Mouse (Mus musculus): Measurements from ENCODE around the gene Actl10. TPM values are rescaled to one million over a fixed set of nuclear protein-coding genes. Genes with fewer than 3 reads are reported as not detected.

Actl10 gene
- polyA plus RNA-seq, 1 experiment from 2014 or later: not detected

DNA sequence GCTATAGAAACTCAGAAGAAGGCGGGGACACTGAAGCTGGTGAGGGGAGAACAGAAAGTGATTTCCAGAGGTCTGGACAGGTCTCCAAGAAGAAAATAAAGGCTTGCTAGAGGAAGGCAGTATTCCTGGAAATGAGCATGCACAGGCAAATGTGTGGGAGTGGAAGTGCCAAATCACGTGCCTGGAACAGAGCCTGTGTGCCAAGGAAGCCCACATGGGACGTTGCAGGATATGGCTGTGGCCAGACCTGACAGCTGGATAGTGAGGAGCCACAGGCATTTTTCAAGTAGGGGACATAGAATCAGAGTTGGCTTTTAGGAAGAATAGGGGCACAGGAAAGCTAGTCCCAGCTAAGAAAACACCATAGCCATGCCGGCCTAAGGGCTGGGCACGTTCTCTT is 44.2 kb downstream of the Actl10 start:
- ATAC-seq (ENCODE audit: insufficient number of reproducible peaks, insufficient read depth, low FRiP score, low read depth): no peak
- WGBS: 74% methylated on average over 5 of the region's 5 CpGs
- H3K9ac ChIP-seq (ENCODE audit: low read length): no peak overlapping the region

DNA sequence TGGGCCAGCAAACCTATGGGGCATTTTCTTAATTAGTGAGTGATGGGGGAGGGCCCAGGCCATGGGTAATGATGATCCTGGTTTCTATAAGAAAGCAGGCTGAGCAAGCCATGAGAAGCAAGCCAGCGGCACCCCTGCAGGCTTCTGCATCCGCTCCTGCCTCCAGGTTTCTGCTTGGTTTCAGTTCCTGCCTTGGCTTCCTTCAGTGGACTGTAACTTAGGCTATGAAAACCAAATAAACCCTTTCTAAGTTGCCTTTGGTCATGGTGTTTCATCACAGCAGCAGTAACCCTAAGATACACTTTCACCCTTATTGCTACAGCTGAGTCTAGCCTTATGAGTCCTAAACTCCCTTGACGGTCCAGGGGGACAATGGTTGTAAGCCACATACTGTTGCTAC is 45.8 kb downstream of the Actl10 start:
- H3K9me3 ChIP-seq (ENCODE audit: control insufficient read depth, low read length): no peaks in the 10 kb centered on the region
- H3K4me2 ChIP-seq (ENCODE audit: low read length): no peak overlapping the region
- 85% methylated on average over 3 of the region's 3 CpGs for WGBS
- H3K4me1 ChIP-seq (ENCODE audit: control insufficient read depth in 2 of 2, insufficient read depth in 2 of 2, low read length in 2 of 2): peaks cover 0 to 7% of the 10 kb centered on the region in 2 experiments; a peak in 3 of 4 replicates
- no peaks in the 10 kb centered on the region for H3K27me3 ChIP-seq (ENCODE audit: control insufficient read depth, insufficient read depth, low read length)
- H3K4me3 ChIP-seq (ENCODE audit: control insufficient read depth in 1 of 2, insufficient read depth in 1 of 2, low read depth in 1 of 2, low read length in 2 of 2): no peak overlapping the region
- H3K36me3 ChIP-seq (ENCODE audit: control insufficient read depth, insufficient read depth, low read length): no peaks in the 10 kb centered on the region
- no peak for ATAC-seq (ENCODE audit: insufficient number of reproducible peaks, insufficient read depth, low FRiP score, low read depth)
- H3K9ac ChIP-seq (ENCODE audit: low read length): no peak overlapping the region
- no peak overlapping the region for H3K27ac ChIP-seq (replicated peaks in 1 of 2; ENCODE audit: control insufficient read depth in 1 of 2, insufficient read depth in 1 of 2, low read depth in 2 of 2, low read length in 2 of 2)

More for the DNA sequence above, 44.2 kb downstream of the Actl10 start:
- no peaks in the 10 kb centered on the region for H3K36me3 ChIP-seq (ENCODE audit: control insufficient read depth, insufficient read depth, low read length)
- H3K4me2 ChIP-seq (ENCODE audit: low read length): no peak overlapping the region
- no peak overlapping the region for H3K27ac ChIP-seq (replicated peaks in 1 of 2; ENCODE audit: control insufficient read depth in 1 of 2, insufficient read depth in 1 of 2, low read depth in 2 of 2, low read length in 2 of 2)
- H3K4me1 ChIP-seq (ENCODE audit: control insufficient read depth in 2 of 2, insufficient read depth in 2 of 2, low read length in 2 of 2): peaks cover 0 to 7% of the 10 kb centered on the region in 2 experiments; a peak in 3 of 4 replicates
- no peaks in the 10 kb centered on the region for H3K9me3 ChIP-seq (ENCODE audit: control insufficient read depth, low read length)
- no peaks in the 10 kb centered on the region for H3K27me3 ChIP-seq (ENCODE audit: control insufficient read depth, insufficient read depth, low read length)
- no peak overlapping the region for H3K4me3 ChIP-seq (ENCODE audit: control insufficient read depth in 1 of 2, insufficient read depth in 1 of 2, low read depth in 1 of 2, low read length in 2 of 2)

DNA sequence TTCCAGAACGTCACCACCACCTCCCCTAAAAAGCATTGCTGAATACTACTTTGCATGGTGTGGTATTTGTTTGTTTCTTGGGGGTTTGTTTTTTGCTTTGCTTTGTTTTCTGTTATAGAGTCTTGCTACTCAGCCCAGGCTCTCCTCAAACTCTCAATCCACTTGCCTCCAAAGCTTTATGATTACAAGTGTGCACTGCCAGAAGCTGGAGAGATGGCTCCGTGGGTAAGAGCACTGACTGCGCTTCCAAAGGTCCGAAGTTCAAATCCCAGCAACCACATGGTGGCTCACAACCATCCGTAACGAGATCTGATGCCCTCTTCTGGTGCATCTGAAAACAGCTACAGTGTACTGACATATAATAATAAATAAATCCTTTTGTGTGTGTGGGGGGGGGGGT is 49.0 kb downstream of the Actl10 start:
- Histone ChIP-seq H3K9ac (ENCODE audit: low read length) (no peak overlapping the region), H3K27ac (replicated peaks in 1 of 2; ENCODE audit: control insufficient read depth in 1 of 2, insufficient read depth in 1 of 2, low read depth in 2 of 2, low read length in 2 of 2) (no peak overlapping the region), H3K9me3 (ENCODE audit: control insufficient read depth, low read length) (no peaks in the 10 kb centered on the region), H3K4me3 (ENCODE audit: control insufficient read depth in 1 of 2, insufficient read depth in 1 of 2, low read depth in 1 of 2, low read length in 2 of 2) (no peak overlapping the region), H3K27me3 (ENCODE audit: control insufficient read depth, insufficient read depth, low read length) (no peaks in the 10 kb centered on the region), H3K4me1 (ENCODE audit: control insufficient read depth in 2 of 2, insufficient read depth in 2 of 2, low read length in 2 of 2) (peaks cover 3 to 12% of the 10 kb centered on the region in 2 experiments; a peak in 3 of 4 replicates), H3K4me2 (ENCODE audit: low read length) (no peak overlapping the region), H3K36me3 (ENCODE audit: control insufficient read depth, insufficient read depth, low read length) (no peaks in the 10 kb centered on the region)
- ATAC-seq (ENCODE audit: insufficient number of reproducible peaks, insufficient read depth, low FRiP score, low read depth): no peak
- WGBS: 76% methylated on average over 6 of the region's 6 CpGs

DNA sequence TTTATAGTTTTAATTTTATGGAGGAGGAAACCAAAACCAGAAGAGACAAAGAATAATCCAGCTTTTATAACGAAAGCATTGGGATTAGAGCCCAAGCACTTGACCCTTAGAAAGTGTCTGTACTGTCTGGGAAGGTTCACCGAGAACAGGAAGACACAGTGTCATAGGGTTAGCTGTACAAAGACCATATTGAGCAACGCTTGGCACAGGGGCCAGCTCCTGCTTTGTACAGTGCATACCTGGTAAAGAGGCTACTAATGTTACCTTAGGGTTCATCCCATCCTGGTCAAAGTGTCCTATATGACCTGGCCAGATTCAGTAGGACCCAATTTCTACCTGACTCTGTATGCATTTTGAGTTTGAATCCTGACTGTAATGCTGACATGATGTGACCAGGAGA is 49.7 kb downstream of the Actl10 start:
- 73% methylated on average over 3 of the region's 3 CpGs for WGBS
- Histone ChIP-seq H3K9ac (ENCODE audit: low read length) (no peak overlapping the region), H3K36me3 (ENCODE audit: control insufficient read depth, insufficient read depth, low read length) (no peaks in the 10 kb centered on the region), H3K4me1 (ENCODE audit: control insufficient read depth in 2 of 2, insufficient read depth in 2 of 2, low read length in 2 of 2) (peaks cover 3 to 10% of the 10 kb centered on the region in 2 experiments; a peak in 3 of 4 replicates), H3K27ac (replicated peaks in 1 of 2; ENCODE audit: control insufficient read depth in 1 of 2, insufficient read depth in 1 of 2, low read depth in 2 of 2, low read length in 2 of 2) (no peak overlapping the region), H3K27me3 (ENCODE audit: control insufficient read depth, insufficient read depth, low read length) (no peaks in the 10 kb centered on the region), H3K4me2 (ENCODE audit: low read length) (no peak overlapping the region), H3K9me3 (ENCODE audit: control insufficient read depth, low read length) (no peaks in the 10 kb centered on the region), H3K4me3 (ENCODE audit: control insufficient read depth in 1 of 2, insufficient read depth in 1 of 2, low read depth in 1 of 2, low read length in 2 of 2) (no peak overlapping the region)
- no peak for ATAC-seq (ENCODE audit: insufficient number of reproducible peaks, insufficient read depth, low FRiP score, low read depth)

Other genes starting within 250 kb of the Actl10 start
- not detected in 2 replicates for gene Bpifb9b, start 244.5 kb upstream of the Actl10 start, polyA plus RNA-seq (2014; fragmentation: Nextera tagmentation; extraction: Ambion mirVana)
- gene Cdk5rap1, start 178.8 kb upstream of the Actl10 start, polyA plus RNA-seq (2014; fragmentation: Nextera tagmentation; extraction: Ambion mirVana): 10.1 and 14.4 TPM in 2 replicates
- gene Snta1, start 143.7 kb upstream of the Actl10 start, polyA plus RNA-seq (2014; fragmentation: Nextera tagmentation; extraction: Ambion mirVana): 23.7 and 26.9 TPM in 2 replicates
- gene Cbfa2t2, start 115.3 kb upstream of the Actl10 start, polyA plus RNA-seq (2014; fragmentation: Nextera tagmentation; extraction: Ambion mirVana): 30.8 and 35.1 TPM in 2 replicates
- 0.42 and 0.50 TPM in 2 replicates for gene 1700003F12Rik, start 4.7 kb upstream of the Actl10 start, polyA plus RNA-seq (2014; fragmentation: Nextera tagmentation; extraction: Ambion mirVana)
- gene Necab3, start 7.1 kb downstream of the Actl10 start, polyA plus RNA-seq (2014; fragmentation: Nextera tagmentation; extraction: Ambion mirVana): 1.7 and 1.9 TPM in 2 replicates
- 7.2 and 8.6 TPM in 2 replicates for gene E2f1, start 18.1 kb downstream of the Actl10 start, polyA plus RNA-seq (2014; fragmentation: Nextera tagmentation; extraction: Ambion mirVana)
- 31.8 and 33.7 TPM in 2 replicates for gene Pxmp4, start 51.9 kb downstream of the Actl10 start, polyA plus RNA-seq (2014; fragmentation: Nextera tagmentation; extraction: Ambion mirVana)
- gene Zfp341, start 61.5 kb downstream of the Actl10 start, polyA plus RNA-seq (2014; fragmentation: Nextera tagmentation; extraction: Ambion mirVana): 0.70 and 1.1 TPM in 2 replicates
- not detected in 2 replicates for gene 4930519P11Rik, start 61.7 kb downstream of the Actl10 start, polyA plus RNA-seq (2014; fragmentation: Nextera tagmentation; extraction: Ambion mirVana)
- 13.0 and 16.6 TPM in 2 replicates for gene Chmp4b, start 99.9 kb downstream of the Actl10 start, polyA plus RNA-seq (2014; fragmentation: Nextera tagmentation; extraction: Ambion mirVana)
- not detected in 2 replicates for gene Gm14214, start 218.3 kb downstream of the Actl10 start, polyA plus RNA-seq (2014; fragmentation: Nextera tagmentation; extraction: Ambion mirVana)
- 32.5 and 54.2 TPM in 2 replicates for gene Raly, start 239.3 kb downstream of the Actl10 start, polyA plus RNA-seq (2014; fragmentation: Nextera tagmentation; extraction: Ambion mirVana)
- not detected in 2 replicates for gene a, start 239.6 kb downstream of the Actl10 start, polyA plus RNA-seq (2014; fragmentation: Nextera tagmentation; extraction: Ambion mirVana)